Mouse (Mus musculus) forebrain, embryonic 11.5 days (tissue): ENCODE measurements around the gene Arhgap10. TPM values are rescaled to one million over a fixed set of nuclear protein-coding genes. Genes with fewer than 3 reads are reported as not detected.
A peak's percentile ranks its signal among the peaks of the same experiment; 100 is the strongest.

ENCODE experiments used
- ATAC-seq: fragments of 200-750 bp; cut with Nextera tagmentation; replicated peaks from 2 replicates; pipeline ENCODE4 v1.8.0; 2017; ENCODE audit warnings: moderate TSS enrichment; ENCODE audit not compliant: low FRiP score
- DNase-seq: peaks from one replicate; pipeline ENCODE4 v3.0.0-alpha.2; 2017; ENCODE audit warnings: low spot score
- H3K27ac ChIP-seq: fragments of 300-500 bp; sonication (generic); 2 replicates; pipeline ENCODE4 v1.5.1; 2014; ENCODE audit warnings: low read depth, low read length
- H3K27me3 ChIP-seq: fragments of 300-500 bp; sonication (generic); 2 replicates; pipeline ENCODE4 v1.6.1; 2014; ENCODE audit warnings: mild to moderate bottlenecking, low read length, mixed read lengths; ENCODE audit not compliant: control insufficient read depth, insufficient read depth
- H3K36me3 ChIP-seq: fragments of 300-500 bp; sonication (generic); 2 replicates; pipeline ENCODE4 v1.6.1; 2014; ENCODE audit warnings: mild to moderate bottlenecking, low read length, moderate library complexity, mixed read lengths; ENCODE audit not compliant: control insufficient read depth, insufficient read depth
- H3K4me1 ChIP-seq: fragments of 300-500 bp; sonication (generic); replicated peaks from 2 replicates; pipeline ENCODE4 v1.6.1; 2014; ENCODE audit warnings: low read length, mixed read lengths; ENCODE audit not compliant: control insufficient read depth, insufficient read depth
- H3K4me2 ChIP-seq: fragments of 300-500 bp; sonication (generic); 2 replicates; pipeline ENCODE4 v1.6.1; 2014; ENCODE audit warnings: low read depth, mild to moderate bottlenecking, low read length, moderate library complexity, mixed read lengths; ENCODE audit not compliant: severe bottlenecking
- H3K4me3 ChIP-seq: fragments of 300-500 bp; sonication (generic); 2 replicates; pipeline ENCODE4 v1.5.1; 2014; ENCODE audit warnings: low read depth, low read length
- H3K9ac ChIP-seq: fragments of 300-500 bp; sonication (generic); 2 replicates; pipeline ENCODE4 v1.6.1; 2014; ENCODE audit warnings: low read length
- H3K9me3 ChIP-seq: fragments of 300-500 bp; sonication (generic); 2 replicates; pipeline ENCODE4 v1.6.1; 2016; ENCODE audit warnings: low read length, mixed read lengths; ENCODE audit not compliant: control insufficient read depth
- WGBS: fragments of 180-500 bp; shearing (Covaris S2); extraction: QIAGEN DNeasy Blood & Tissue Kit; methylation state at CpG from one replicate; pipeline ENCODE4 v1.1.7; 2014; 5-methylcytosine and 5-hydroxymethylcytosine counted together
- polyA plus RNA-seq: library from polyadenylated mRNA; unstranded; fragments of >200 nt; fragmentation: Nextera tagmentation; extraction: Ambion mirVana; gene quantifications from 2 replicates; pipeline ENCODE4 v1.2.1, GENCODE M21; 2014

The Arhgap10 gene
- polyA plus RNA-seq, 1 experiment from 2014 or later = 15.4 TPM

DNA sequence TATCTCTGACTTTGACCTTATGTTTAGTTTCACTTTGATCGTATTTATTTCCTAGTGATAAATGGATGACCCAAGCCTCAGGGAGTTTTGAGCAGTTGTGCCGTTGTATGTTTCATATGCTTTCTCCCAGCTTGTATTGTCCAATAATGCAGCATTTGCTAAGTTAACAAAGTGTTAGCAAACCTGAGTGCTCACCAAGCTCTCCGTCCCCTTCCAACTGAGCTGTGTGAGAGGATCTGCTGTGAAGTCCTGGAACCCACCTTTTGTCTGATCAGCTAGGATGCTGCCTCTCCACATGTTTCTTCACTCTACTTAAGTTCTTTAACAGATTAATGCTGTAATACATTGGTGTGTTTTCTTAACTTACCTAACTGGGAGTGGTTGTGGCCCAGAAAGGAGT, 276.4 kb downstream of the Arhgap10 start:
- WGBS = 93% methylated on average over 3 of the region's 3 CpGs
- H3K9ac ChIP-seq = no peak overlapping the region
- ATAC-seq (no peak), DNase-seq (no peak)
- no peak overlapping the region for H3K4me2 ChIP-seq
- no peak overlapping the region for H3K27ac ChIP-seq
- H3K4me1 ChIP-seq = no peaks in the 10 kb centered on the region
- no peak overlapping the region for H3K4me3 ChIP-seq
- no peaks in the 10 kb centered on the region for H3K36me3 ChIP-seq
- H3K27me3 ChIP-seq = no peaks in the 10 kb centered on the region
- H3K9me3 ChIP-seq = no peaks in the 10 kb centered on the region

DNA sequence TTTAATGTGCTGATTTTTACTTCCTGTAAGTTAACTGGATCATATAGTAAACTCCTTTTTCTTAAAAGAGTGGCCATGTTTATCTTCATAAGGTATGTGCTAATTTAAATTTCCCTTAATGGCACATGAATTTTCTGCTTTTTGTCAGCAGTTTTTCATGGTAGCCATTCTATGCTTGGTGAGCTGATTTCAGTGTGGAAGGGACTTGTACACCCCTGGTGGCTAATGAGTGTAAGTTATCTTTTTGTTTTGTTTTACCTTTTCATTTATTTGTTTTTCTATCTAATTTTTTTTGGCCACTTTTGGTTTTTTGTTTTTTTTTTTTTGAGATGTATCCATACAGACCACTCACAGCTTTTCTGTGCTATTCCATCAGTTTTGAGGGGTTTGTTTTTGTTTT, 278.3 kb downstream of the Arhgap10 start:
- Histone ChIP-seq H3K36me3 (no peaks in the 10 kb centered on the region), H3K4me2 (no peak overlapping the region), H3K27ac (no peak overlapping the region), H3K9me3 (no peaks in the 10 kb centered on the region), H3K4me1 (no peaks in the 10 kb centered on the region), H3K27me3 (no peaks in the 10 kb centered on the region), H3K4me3 (no peak overlapping the region), H3K9ac (no peak overlapping the region)
- DNase-seq = no peak
- ATAC-seq = 0 out of 2 replicates have a peak, but pooled peaks have one; percentile 15

DNA sequence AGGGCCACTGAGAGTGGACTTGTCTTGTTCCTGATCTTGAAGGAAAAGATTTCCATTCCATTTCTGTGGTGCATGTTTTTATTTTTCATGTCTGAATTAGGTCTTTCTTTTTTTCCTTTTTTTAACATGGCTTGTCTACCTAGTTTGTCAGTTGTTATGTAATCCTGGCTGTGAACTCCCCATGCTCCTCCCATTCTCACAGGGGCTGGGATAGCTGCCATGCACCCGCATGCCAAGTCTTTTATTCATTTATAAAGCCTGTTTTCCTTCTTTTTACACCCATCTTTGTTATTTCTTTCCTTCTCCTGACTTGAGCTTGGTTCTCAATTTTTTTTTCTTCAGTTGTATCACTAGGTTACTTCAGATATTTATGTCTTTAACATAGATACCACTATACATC, 281.1 kb downstream of the Arhgap10 start:
- Histone ChIP-seq H3K27me3 (no peaks in the 10 kb centered on the region), H3K27ac (no peak overlapping the region), H3K9me3 (no peaks in the 10 kb centered on the region), H3K9ac (no peak overlapping the region), H3K4me3 (no peak overlapping the region), H3K4me2 (no peak overlapping the region), H3K4me1 (no peaks in the 10 kb centered on the region), H3K36me3 (no peaks in the 10 kb centered on the region)
- WGBS = 82% methylated on average over 1 of the region's 1 CpGs
- DNase-seq (no peak), ATAC-seq (no peak)

DNA sequence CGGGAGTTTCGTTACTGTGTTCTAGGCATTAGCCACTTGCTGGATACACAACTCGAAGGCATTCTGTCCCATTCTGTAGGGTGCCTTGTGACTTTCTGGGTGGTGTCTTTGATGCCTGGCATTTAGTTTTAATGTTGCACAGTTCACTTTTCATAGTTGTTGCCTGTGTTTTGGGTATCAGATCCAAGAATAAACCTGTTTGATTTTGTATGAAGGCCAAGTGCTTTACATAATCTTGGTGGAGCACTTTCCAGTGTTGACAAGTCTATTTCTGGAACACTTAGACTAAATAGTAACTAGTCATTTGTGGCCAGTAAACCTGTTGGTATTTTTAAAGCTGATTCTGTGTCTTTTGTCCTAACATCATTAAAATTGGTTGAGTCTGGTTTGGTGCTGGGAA, 285.3 kb downstream of the Arhgap10 start:
- no peaks in the 10 kb centered on the region for H3K27me3 ChIP-seq
- no peaks in the 10 kb centered on the region for H3K36me3 ChIP-seq
- H3K4me3 ChIP-seq = no peak overlapping the region
- H3K4me2 ChIP-seq = no peak overlapping the region
- WGBS = 92% methylated on average over 3 of the region's 3 CpGs
- no peak overlapping the region for H3K9ac ChIP-seq
- ATAC-seq (no peak), DNase-seq (no peak)
- H3K4me1 ChIP-seq = no peaks in the 10 kb centered on the region
- no peak overlapping the region for H3K27ac ChIP-seq
- H3K9me3 ChIP-seq = no peaks in the 10 kb centered on the region

DNA sequence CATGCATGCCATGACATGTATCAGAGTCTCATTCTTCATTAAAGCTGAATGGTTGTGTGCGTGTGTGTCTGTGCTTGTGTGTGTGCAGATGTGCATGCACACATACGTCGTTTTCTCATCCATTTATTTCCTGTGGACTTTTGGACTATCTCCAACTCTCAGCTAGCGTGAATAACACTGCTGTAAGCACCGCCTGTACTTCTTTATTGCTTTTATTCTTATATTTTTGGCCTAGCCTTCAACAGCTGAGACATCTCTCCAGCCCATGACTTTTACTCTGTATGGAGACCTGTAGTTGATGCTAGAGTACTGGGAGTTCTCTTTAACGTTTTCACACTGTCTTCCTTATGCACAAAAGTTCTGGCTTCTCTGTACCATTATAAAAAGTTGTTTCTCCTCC, 285.9 kb downstream of the Arhgap10 start:
- WGBS = 82% methylated on average over 6 of the region's 6 CpGs

DNA sequence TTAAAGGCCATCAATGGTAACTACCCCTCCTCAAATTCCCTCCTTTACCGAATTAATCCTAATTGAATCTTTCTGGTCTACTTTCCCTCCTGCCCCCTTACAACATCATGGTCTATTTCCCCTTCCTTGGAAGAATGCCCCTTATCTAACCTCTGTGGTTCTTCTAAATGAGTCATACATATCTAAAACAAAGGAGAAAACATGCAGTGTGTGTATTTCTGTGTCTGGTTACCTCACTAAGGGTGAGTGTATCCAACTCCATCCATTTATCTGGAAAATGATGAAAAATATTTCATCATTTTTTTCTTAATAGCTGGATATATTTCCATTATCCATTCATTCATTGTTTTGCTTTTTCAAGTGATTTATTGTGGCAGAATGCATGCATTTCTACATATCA, 286.5 kb downstream of the Arhgap10 start:
- no peak overlapping the region for H3K27ac ChIP-seq
- no peaks in the 10 kb centered on the region for H3K36me3 ChIP-seq
- H3K27me3 ChIP-seq = no peaks in the 10 kb centered on the region
- no peak overlapping the region for H3K4me3 ChIP-seq
- no peak overlapping the region for H3K9ac ChIP-seq
- no peak for DNase-seq
- H3K4me1 ChIP-seq = no peaks in the 10 kb centered on the region
- 91% methylated on average over 1 of the region's 1 CpGs for WGBS
- no peak overlapping the region for H3K4me2 ChIP-seq
- H3K9me3 ChIP-seq = no peaks in the 10 kb centered on the region
- ATAC-seq = no peak

More for the DNA sequence above, 285.9 kb downstream of the Arhgap10 start:
- H3K4me1 ChIP-seq = no peaks in the 10 kb centered on the region
- no peak overlapping the region for H3K27ac ChIP-seq
- DNase-seq (no peak), ATAC-seq (no peak)
- H3K9ac ChIP-seq = no peak overlapping the region
- H3K4me3 ChIP-seq = no peak overlapping the region
- H3K27me3 ChIP-seq = no peaks in the 10 kb centered on the region
- H3K36me3 ChIP-seq = no peaks in the 10 kb centered on the region
- H3K9me3 ChIP-seq = no peaks in the 10 kb centered on the region
- no peak overlapping the region for H3K4me2 ChIP-seq

DNA sequence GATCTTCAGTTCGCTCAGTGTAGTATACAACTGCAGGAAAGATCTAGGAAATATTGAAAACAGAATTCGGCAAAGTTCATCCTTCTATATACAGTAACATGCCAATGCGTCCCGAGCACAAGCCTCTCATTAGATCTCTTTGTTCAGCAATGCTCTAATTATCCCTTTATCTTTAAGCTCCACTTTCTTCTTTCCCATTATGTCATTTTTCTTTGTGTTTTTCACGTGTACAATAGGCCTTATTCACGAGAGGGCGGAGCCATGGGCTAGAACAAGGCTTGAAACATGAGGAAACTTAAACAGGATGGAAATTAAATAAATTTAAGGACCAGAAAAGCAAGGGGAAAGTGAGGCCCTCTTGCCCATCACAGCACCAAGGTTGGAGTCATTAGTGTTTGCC, 289.1 kb downstream of the Arhgap10 start:
- no peak overlapping the region for H3K4me2 ChIP-seq
- no peaks in the 10 kb centered on the region for H3K27me3 ChIP-seq
- H3K9ac ChIP-seq = no peak overlapping the region
- no peak overlapping the region for H3K4me3 ChIP-seq
- WGBS = 63% methylated on average over 7 of the region's 7 CpGs
- H3K27ac ChIP-seq = no peak overlapping the region
- ATAC-seq (no peak), DNase-seq (no peak)
- no peaks in the 10 kb centered on the region for H3K36me3 ChIP-seq
- H3K4me1 ChIP-seq = no peaks in the 10 kb centered on the region
- no peaks in the 10 kb centered on the region for H3K9me3 ChIP-seq

DNA sequence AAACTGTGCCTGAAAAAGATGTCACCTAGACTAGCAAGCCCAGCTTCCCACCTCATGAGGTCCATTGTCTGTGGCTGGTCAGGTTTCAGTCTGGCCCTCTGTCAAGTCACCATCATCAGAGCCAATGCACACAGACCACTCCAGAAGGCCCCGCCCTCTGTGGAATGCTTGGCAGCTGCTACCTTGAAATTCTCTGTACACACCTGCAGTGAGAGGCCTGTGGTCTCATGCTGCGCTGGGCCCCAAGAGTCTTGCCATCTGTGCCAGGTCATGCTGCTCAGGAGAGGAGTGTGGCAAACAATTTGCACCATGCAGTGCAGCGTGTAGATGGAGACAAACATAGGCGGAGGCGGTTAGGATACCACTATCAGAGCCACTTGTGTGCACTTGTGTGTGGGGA, 290.0 kb downstream of the Arhgap10 start:
- Histone ChIP-seq H3K4me3 (no peak overlapping the region), H3K9ac (no peak overlapping the region), H3K27me3 (no peaks in the 10 kb centered on the region), H3K9me3 (no peaks in the 10 kb centered on the region), H3K36me3 (no peaks in the 10 kb centered on the region), H3K27ac (no peak overlapping the region), H3K4me1 (no peaks in the 10 kb centered on the region), H3K4me2 (no peak overlapping the region)
- 92% methylated on average over 5 of the region's 5 CpGs for WGBS
- DNase-seq (no peak), ATAC-seq (no peak)

DNA sequence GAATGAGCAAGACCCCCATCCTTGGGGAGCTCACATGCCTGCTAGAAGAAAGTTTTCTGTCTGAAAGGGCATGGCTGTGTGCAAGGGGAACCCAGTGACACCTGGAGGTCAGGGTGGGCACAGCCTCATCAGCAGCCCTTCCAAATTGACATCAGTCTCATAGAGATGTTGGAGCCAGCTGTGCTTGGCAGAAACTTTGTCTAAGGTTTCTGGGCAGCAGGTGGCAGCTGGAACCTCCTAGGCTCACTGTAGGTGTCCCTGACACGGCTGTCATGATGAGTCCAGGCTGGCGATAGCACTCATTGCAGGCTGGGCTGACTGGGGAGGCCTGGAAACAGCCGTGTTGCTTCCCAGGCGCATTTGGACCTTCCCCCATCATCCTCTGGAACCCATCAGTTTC, 294.6 kb downstream of the Arhgap10 start:
- DNase-seq = no peak
- H3K4me3 ChIP-seq = no peak overlapping the region
- H3K27ac ChIP-seq = no peak overlapping the region
- no peak overlapping the region for H3K4me2 ChIP-seq
- no peak for ATAC-seq
- 80% methylated on average over 4 of the region's 4 CpGs for WGBS
- no peaks in the 10 kb centered on the region for H3K36me3 ChIP-seq
- H3K9me3 ChIP-seq = no peaks in the 10 kb centered on the region
- H3K27me3 ChIP-seq = no peaks in the 10 kb centered on the region
- H3K4me1 ChIP-seq = no peaks in the 10 kb centered on the region
- H3K9ac ChIP-seq = no peak overlapping the region
